10 mouse cellular contexts compared by ENCODE assay signal in the genomic region with DNA sequence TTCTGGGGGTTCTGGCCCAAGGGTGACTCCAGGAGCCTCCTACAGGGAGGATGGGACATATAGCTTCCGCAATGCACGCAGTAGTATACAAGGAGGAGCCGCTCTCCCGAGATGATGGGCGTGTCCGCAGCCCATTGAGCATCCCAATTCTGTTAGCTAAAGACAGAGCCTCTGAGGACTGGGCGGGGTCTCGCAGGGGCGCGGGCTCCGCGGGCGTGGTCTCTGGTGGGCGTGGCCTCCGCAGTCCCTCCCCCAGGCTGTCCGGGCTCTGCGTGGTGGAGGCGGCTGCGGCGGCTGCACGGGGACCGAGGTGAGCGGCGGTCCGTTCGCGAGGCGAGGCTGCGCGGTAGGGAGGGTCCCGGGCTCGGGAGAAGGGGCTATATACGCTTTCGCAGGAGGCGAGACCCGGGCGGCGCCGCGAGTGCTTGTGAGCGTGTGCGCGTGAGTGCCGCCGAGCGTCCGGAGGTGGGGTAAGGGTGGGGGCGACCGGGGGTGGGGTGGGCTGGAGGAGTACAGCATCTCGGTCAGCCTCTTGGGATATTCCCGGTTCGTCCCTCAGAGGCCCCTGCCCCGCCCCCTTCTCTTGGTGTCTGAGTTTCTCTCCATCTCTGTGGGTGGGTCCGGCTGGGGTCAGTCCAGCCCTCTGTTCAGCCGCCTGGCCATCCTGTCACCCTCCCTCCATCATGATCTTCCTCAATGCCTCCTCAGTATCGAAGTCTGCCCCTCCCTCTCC. TPM values are rescaled to one million over a fixed set of nuclear protein-coding genes. Genes with fewer than 3 reads are reported as not detected.
DNase-seq lines count a peak whose midpoint lies in the region; ATAC-seq and TF ChIP-seq lines count a peak whose summit lies in the region.
"Had no signal": no experiment of that assay in that cellular context is flagged by ENCODE, and none has a peak within 500 bp of the region (broad histone marks: within the 10 kb centered on the region; RNA-seq: fewer than 3 reads in every experiment).

No protein-coding gene starts in this region.

- H3K4me2 ChIP-seq in hindbrain, postnatal 0 days (ENCODE audit: low read depth, low read length): peak overlapping the region; percentile 91
- H3K4me2 ChIP-seq in midbrain, embryonic 16.5 days (ENCODE audit: low read length): peak overlapping the region; percentile 84

- peak overlapping the region; percentile 38; the same call in 1 of the 2 replicates for H3K4me3 ChIP-seq in brown adipose tissue, adult 24 weeks (ENCODE audit: insufficient read depth, low read depth, low read length)
- peak overlapping the region; percentile 63 for H3K4me3 ChIP-seq in hindbrain, postnatal 0 days (ENCODE audit: low read length)
- H3K4me3 ChIP-seq in liver, adult 2 months (ENCODE audit: insufficient read depth, low read depth, low read length): peak overlapping the region; percentile 59
- peak overlapping the region; percentile 52 for H3K4me3 ChIP-seq in midbrain, embryonic 16.5 days (ENCODE audit: low read depth, low read length)

- no peak for TF ChIP-seq CTCF in hindbrain, postnatal 0 days (IDR thresholded peaks at IDR 0.05; ENCODE audit: low read depth)
- TF ChIP-seq CTCF in liver, adult 2 months (IDR thresholded peaks at IDR 0.05; ENCODE audit: low read depth, low read length): no peak

- H3K27ac ChIP-seq in brown adipose tissue, adult 24 weeks (replicated peaks; ENCODE audit: low read depth, low read length): no peak overlapping the region
- H3K27ac ChIP-seq in hindbrain, postnatal 0 days: peak overlapping the region; percentile 82
- no peak overlapping the region for H3K27ac ChIP-seq in liver, adult 2 months (replicated peaks; ENCODE audit: insufficient read depth, low read depth, low read length)
- peak overlapping the region; percentile 58 for H3K27ac ChIP-seq in midbrain, embryonic 16.5 days (ENCODE audit: low read length)
- H3K27ac ChIP-seq: macrophage had no signal

- H3K79me2 ChIP-seq in liver, adult 2 months (ENCODE audit: control insufficient read depth, insufficient read depth, low read length): no peaks in the 10 kb centered on the region

- TF ChIP-seq POLR2A in liver, adult 2 months (IDR thresholded peaks at IDR 0.05; ENCODE audit: extremely low read depth, insufficient read depth, low read length): no peak

- H3K9ac ChIP-seq in hindbrain, postnatal 0 days (replicated peaks; ENCODE audit: low read length): peak overlapping the region; percentile 70
- peak overlapping the region; percentile 69 for H3K9ac ChIP-seq in liver, adult 2 months (ENCODE audit: low read depth, low read length)
- peak overlapping the region; percentile 68 for H3K9ac ChIP-seq in midbrain, embryonic 16.5 days (ENCODE audit: low read depth, low read length)

- WGBS in hindbrain, postnatal 0 days: 1% methylated on average over 55 of the region's 56 CpGs
- 5% methylated on average over 56 of the region's 56 CpGs for WGBS in liver, adult 2 months
- under 1% methylated on average over 48 of the region's 56 CpGs for WGBS in midbrain, embryonic 16.5 days

- H3K27me3 ChIP-seq in hindbrain, postnatal 0 days (ENCODE audit: insufficient read depth, low read length): no peaks in the 10 kb centered on the region
- H3K27me3 ChIP-seq in liver, adult 2 months (ENCODE audit: control insufficient read depth, insufficient read depth, low read length): peaks cover 3% of the 10 kb centered on the region; the same call in 1 of the 2 replicates
- H3K27me3 ChIP-seq in midbrain, embryonic 16.5 days (ENCODE audit: control insufficient read depth, insufficient read depth, low read depth, low read length): no peaks in the 10 kb centered on the region
- no peaks in the 10 kb centered on the region; the same call in 1 of the 2 replicates for H3K27me3 ChIP-seq in splenic B cell, adult 2 months (ENCODE audit: control insufficient read depth, insufficient read depth, low read length, poor library complexity, severe bottlenecking)

- no peaks in the 10 kb centered on the region for H3K9me3 ChIP-seq in hindbrain, postnatal 0 days (ENCODE audit: low read length)
- H3K9me3 ChIP-seq in midbrain, embryonic 16.5 days (replicated peaks; ENCODE audit: control insufficient read depth, low read length, poor library complexity, severe bottlenecking): no peaks in the 10 kb centered on the region

- peak; percentile 31 for DNase-seq in cerebellum, adult 9-11 months
- no peak for DNase-seq in cerebellum, adult 8-10 months
- DNase-seq in gastrocnemius, adult 8-10 months (ENCODE audit: low spot score in 2 of 2): peak; percentile 55 to 67
- DNase-seq in hindbrain, postnatal 0 days (ENCODE audit: low spot score): peak; percentile 83
- no peak for DNase-seq in liver, adult 2 months (ENCODE audit: extremely low read depth, low read depth, low spot score)
- DNase-seq in splenic B cell, adult 2 months (ENCODE audit: low read depth, low spot score): peak; percentile 70

- no peaks in the 10 kb centered on the region for H3K4me1 ChIP-seq in brown adipose tissue, adult 24 weeks (ENCODE audit: control insufficient read depth, insufficient read depth, insufficient read length, low read length)
- H3K4me1 ChIP-seq in hindbrain, postnatal 0 days (ENCODE audit: insufficient read depth, low read length): peaks cover 31% of the 10 kb centered on the region
- H3K4me1 ChIP-seq in liver, adult 2 months (ENCODE audit: control insufficient read depth, insufficient read depth, low read length): no peaks in the 10 kb centered on the region
- peaks cover 22% of the 10 kb centered on the region for H3K4me1 ChIP-seq in midbrain, embryonic 16.5 days (ENCODE audit: control insufficient read depth, insufficient read depth, low read length)

- peak; percentile 74 for ATAC-seq in hindbrain, postnatal 0 days
- peak; percentile 70 for ATAC-seq in midbrain, embryonic 16.5 days

- no peaks in the 10 kb centered on the region for H3K36me3 ChIP-seq in hindbrain, postnatal 0 days (ENCODE audit: insufficient read depth, low read length)
- H3K36me3 ChIP-seq in liver, adult 2 months (ENCODE audit: control insufficient read depth, insufficient read depth, low read length): no peaks in the 10 kb centered on the region
- H3K36me3 ChIP-seq in midbrain, embryonic 16.5 days (ENCODE audit: control insufficient read depth, insufficient read depth, low read length): no peaks in the 10 kb centered on the region
- no peaks in the 10 kb centered on the region for H3K36me3 ChIP-seq in splenic B cell, adult 2 months (ENCODE audit: control insufficient read depth, insufficient read depth, low read length, poor library complexity, severe bottlenecking)

RNA-seq across cellular contexts. Expression of a gene that starts 6.3 kb away (rescaled TPM):
- polyA plus RNA-seq in brown adipose tissue, adult 24 weeks (2012; ENCODE audit: insufficient read depth, insufficient read length, missing spikeins): 2.8 and 4.4 TPM in 2 replicates
- total RNA-seq in gastrocnemius, adult 8-10 months (2022): 1 to 10 TPM; 1.1 to 3.5 (median 2.3) TPM
- 25.5 and 34.2 TPM in 2 replicates for total RNA-seq in hindbrain, postnatal 0 days (2014; rRNA removed)
- 33.2 and 36.6 TPM in 2 replicates for polyA plus RNA-seq in hindbrain, postnatal 0 days (2015; fragmentation: Nextera tagmentation; extraction: Ambion mirVana)
- total RNA-seq in liver, adult 2 months (2014; rRNA removed): 2.2 and 2.6 TPM in 2 replicates
- polyA plus RNA-seq in liver, adult 2 months (2012; rRNA removed): 9.4 and 10.6 TPM in 2 replicates
- polyA plus RNA-seq in midbrain, embryonic 16.5 days (2015; fragmentation: Nextera tagmentation; extraction: Ambion mirVana): 28.1 and 30.8 TPM in 2 replicates
- total RNA-seq: MEL had no signal

RNA-seq across cellular contexts. Expression of a gene that starts 56.7 kb away (rescaled TPM):
- not detected in 2 replicates for polyA plus RNA-seq in brown adipose tissue, adult 24 weeks (2012; ENCODE audit: insufficient read depth, insufficient read length, missing spikeins)
- under 1 TPM in 2 of 4 experiments, not detected in 2; 0.31 to 0.32 TPM for total RNA-seq in gastrocnemius, adult 8-10 months (2022)
- 0.26 and 1.0 TPM in 2 replicates for total RNA-seq in hindbrain, postnatal 0 days (2014; rRNA removed)
- 0.72 and 0.80 TPM in 2 replicates for polyA plus RNA-seq in hindbrain, postnatal 0 days (2015; fragmentation: Nextera tagmentation; extraction: Ambion mirVana)
- total RNA-seq in liver, adult 2 months (2014; rRNA removed): not detected in 2 replicates
- 0.20 TPM in 1 of 2 replicates, not detected in the other for polyA plus RNA-seq in liver, adult 2 months (2012; rRNA removed)
- polyA plus RNA-seq in midbrain, embryonic 16.5 days (2015; fragmentation: Nextera tagmentation; extraction: Ambion mirVana): 0.35 and 0.39 TPM in 2 replicates
- total RNA-seq: MEL had no signal
- polyA plus RNA-seq: macrophage had no signal

Comparison
In these comparisons a context has a peak if more than half of its experiments do, and no peak if none do; other contexts are left out.
1. DNase-seq: peak in cerebellum, adult 9-11 months (single experiment), gastrocnemius, adult 8-10 months (2 of 2), hindbrain, postnatal 0 days (single experiment) and splenic B cell, adult 2 months (single experiment); none in cerebellum, adult 8-10 months (single experiment) and liver, adult 2 months (single experiment).
2. H3K27ac ChIP-seq: peak in hindbrain, postnatal 0 days (single experiment) and midbrain, embryonic 16.5 days (single experiment); none in brown adipose tissue, adult 24 weeks (single experiment) and liver, adult 2 months (single experiment).
3. Peak in every context shown above with its lines, with median percentiles within 50 percentile points of each other: H3K4me3 ChIP-seq and H3K9ac ChIP-seq.